Mouse (Mus musculus): Measurements from ENCODE around the gene Spata32. TPM values are rescaled to one million over a fixed set of nuclear protein-coding genes. Genes with fewer than 3 reads are reported as not detected.

The Spata32 gene
- not detected in 2 replicates for polyA plus RNA-seq (2016; fragmentation: Nextera tagmentation; extraction: Ambion mirVana)

DNA sequence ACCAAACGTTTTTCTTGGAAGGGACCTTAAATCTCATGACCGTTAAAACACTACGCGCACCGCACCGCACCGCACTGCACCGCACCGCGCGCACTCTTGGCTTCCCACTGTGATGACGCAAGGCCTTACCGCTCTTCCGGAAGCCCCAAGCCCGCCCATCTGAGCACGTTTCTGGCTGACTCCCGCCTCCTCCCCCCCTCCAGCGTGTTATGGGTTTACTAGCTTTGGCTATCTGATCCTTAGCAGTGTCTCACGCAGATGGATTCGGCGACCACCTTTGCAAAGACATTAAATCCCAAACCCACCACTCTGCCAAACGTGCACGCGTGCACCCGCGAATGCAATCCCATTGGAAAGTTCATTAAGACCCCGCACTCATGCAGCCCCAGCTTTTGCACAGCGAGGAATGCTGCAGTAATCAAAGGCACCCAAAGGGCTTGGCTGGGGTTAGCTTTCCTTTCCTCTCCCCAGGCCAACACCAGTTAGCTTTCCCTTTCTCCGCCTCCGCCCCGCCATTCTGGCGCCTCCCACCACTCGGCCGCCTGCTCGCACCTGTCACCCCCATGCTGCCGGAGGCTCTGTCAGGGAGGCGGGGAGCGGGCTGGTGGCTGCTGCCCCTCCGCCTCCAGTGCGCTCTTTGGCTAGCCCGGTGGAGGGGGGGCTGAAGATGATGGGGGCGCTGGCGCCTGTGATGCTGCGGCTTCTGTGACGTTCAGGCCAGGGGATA lies at the start of gene Spata32:
TSS of gene Spata32 (minus strand) at position 643 of the 727 bp plus-strand sequence.
- Histone ChIP-seq H3K4me1 (peaks cover 12% of the 10 kb centered on the region), H3K9me3 (peaks cover 4% of the 10 kb centered on the region; the same call in 1 of the 2 replicates), H3K27me3 (ENCODE audit: poor library complexity, severe bottlenecking) (peaks cover 49% of the 10 kb centered on the region), H3K27ac (peak within 1 kb of the TSS; percentile 71), H3K36me3 (replicated peaks) (peaks cover 30% of the 10 kb centered on the region), H3K4me3 (peak within 1 kb of the TSS; percentile 57)
- WGBS, result 2% methylated on average over 45 of the region's 45 CpGs
- DNase-seq (ENCODE audit: extremely low spot score, low spot score), result peak; percentile 51

DNA sequence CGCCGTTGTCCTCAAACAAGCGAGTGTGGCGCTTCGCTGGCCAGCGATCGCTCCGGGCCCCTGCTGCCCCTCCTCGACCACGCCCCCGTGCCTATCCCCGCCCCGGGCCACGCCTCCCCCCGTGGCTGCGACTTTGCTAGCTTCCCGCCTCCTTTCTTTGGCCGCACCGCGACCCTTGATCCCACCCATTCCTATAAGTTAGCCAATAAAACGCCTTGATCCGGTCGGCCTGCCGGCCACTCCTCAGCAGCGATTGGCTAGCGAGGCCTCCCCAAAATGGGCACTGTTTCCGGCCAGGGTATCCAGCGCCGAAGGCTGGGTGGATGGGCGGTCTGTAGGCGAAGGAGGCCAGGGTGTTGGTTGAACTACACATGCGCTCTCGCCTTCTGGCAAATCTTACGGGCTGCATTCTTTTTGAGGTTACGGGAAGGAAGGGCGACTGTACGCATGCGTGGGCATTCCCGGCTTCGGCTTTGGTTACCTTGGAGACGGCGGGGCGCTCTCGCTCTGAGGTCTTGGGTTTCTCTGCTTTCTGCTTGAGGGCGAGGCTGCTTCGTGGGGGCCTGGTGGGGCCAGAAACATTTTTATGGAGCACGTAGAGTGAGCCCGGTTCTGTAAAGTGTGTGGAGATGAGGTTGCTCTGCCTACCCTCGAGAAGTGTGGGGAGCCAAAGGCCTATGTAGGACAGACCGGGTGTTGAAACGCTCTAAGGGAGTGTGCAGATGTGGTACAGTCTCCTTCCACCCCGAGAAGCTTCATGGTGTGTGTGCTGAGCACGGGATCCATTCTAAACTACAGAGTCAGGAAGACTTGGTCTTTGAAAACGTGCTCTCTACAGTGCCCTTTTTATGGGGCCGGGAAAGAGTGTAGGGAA lies 49.4 kb upstream of the Spata32 start, which contains the start of gene Map3k14:
TSS of gene Map3k14 (minus strand) at position 127 of the 874 bp plus-strand sequence.
- DNase-seq (ENCODE audit: extremely low spot score, low spot score), result peak; percentile 99

DNA sequence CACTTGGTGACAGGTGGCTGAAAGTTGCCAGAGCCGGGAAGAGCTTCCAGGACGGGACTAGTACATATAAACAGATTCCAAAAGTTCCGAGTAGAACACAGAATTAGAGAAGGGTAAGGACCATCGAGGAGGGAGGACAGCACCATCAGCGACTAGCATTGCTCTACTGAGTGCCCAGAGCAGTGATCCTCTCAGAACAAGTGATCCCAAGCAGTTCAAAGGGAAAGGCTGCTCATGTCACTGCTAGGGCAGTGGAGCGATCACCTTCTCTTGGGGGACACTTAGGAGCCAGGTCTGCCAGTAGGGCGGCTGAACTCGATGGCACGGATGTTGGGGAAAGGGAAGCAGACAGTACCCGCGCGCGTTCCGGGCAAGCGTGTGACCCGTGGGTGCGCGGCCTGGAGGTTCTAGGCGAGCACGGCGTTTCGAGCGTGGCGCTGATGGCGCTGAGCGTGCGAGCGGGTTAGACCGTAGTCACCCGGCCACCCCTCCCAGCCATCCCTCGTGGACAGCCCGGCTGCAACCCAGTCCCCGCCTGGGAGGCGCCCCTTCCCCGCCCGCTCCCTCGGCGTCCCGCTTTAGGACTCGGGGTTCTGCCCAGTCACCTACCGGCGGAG lies 48.6 kb upstream of the Spata32 start:
- no peak for DNase-seq (ENCODE audit: extremely low spot score, low spot score)
- WGBS, result under 1% methylated on average over 42 of the region's 42 CpGs
- H3K9me3 ChIP-seq, result no peaks in the 10 kb centered on the region
- 0 out of 2 replicates have a peak, but pooled peaks cover 4% of the 10 kb centered on the region for H3K27me3 ChIP-seq (ENCODE audit: poor library complexity, severe bottlenecking)
- H3K36me3 ChIP-seq (replicated peaks), result no peaks in the 10 kb centered on the region
- H3K27ac ChIP-seq, result peak overlapping the region; percentile 90
- peak overlapping the region; percentile 66 for H3K4me3 ChIP-seq
- H3K4me1 ChIP-seq, result peaks cover 80% of the 10 kb centered on the region

More for the DNA sequence above, 49.4 kb upstream of the Spata32 start, which contains the start of gene Map3k14:
- H3K4me3 ChIP-seq, result peak within 1 kb of the TSS; percentile 66
- peak within 1 kb of the TSS; percentile 90 for H3K27ac ChIP-seq
- H3K4me1 ChIP-seq, result peaks cover 80% of the 10 kb centered on the region
- WGBS, result 1% methylated on average over 55 of the region's 55 CpGs
- no peaks in the 10 kb centered on the region for H3K9me3 ChIP-seq
- H3K27me3 ChIP-seq (ENCODE audit: poor library complexity, severe bottlenecking), result 0 out of 2 replicates have a peak, but pooled peaks cover 4% of the 10 kb centered on the region
- no peaks in the 10 kb centered on the region for H3K36me3 ChIP-seq (replicated peaks)

DNA sequence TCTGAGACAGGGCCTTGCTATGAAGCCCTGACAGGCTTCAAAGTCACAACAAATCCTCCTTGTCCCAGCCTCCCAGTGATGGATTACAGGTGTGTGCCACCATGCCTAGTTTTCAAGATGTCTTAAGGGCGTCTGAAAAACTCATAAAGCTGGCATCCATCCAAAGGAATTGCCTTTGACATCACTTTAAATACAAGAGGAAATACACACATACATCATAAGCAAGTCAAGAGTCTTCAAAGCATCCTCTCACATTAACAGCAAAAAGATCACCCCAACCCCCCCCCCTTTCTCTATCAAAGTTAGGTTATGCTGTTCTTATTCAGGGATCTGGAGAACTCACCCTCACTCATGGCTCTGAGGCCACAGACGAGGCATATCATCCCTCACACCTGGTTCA lies 47.6 kb upstream of the Spata32 start:
- H3K9me3 ChIP-seq, result no peaks in the 10 kb centered on the region
- DNase-seq (ENCODE audit: extremely low spot score, low spot score), result no peak
- 66% methylated on average over 2 of the region's 2 CpGs for WGBS
- peaks cover 76% of the 10 kb centered on the region for H3K4me1 ChIP-seq
- no peak overlapping the region for H3K27ac ChIP-seq
- H3K4me3 ChIP-seq, result peak overlapping the region; percentile 66
- H3K36me3 ChIP-seq (replicated peaks), result no peaks in the 10 kb centered on the region
- H3K27me3 ChIP-seq (ENCODE audit: poor library complexity, severe bottlenecking), result 0 out of 2 replicates have a peak, but pooled peaks cover 4% of the 10 kb centered on the region

DNA sequence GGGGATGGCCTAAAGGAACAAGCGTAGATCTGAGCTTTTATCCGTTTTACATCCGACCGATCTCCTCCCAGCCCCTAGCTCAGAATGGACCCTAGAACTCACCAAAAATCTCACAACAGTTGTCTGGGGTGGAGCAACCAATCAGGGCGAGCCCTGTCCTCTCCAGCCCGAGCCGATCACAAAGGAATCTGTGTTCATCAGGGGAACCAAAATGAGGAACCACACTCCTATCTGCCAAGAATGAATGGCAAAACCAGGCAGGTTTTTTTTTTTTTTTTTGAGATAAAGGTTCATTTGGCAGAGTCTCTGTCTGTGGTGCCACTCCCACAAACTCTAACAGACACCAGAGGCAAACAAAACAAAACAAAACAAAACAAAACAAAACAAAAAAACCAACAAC lies 47.0 kb upstream of the Spata32 start:
- Histone ChIP-seq H3K27ac (0 out of 2 replicates have a peak overlapping the region, but pooled peaks have one; percentile 75), H3K27me3 (ENCODE audit: poor library complexity, severe bottlenecking) (0 out of 2 replicates have a peak, but pooled peaks cover 4% of the 10 kb centered on the region), H3K36me3 (replicated peaks) (no peaks in the 10 kb centered on the region), H3K9me3 (no peaks in the 10 kb centered on the region), H3K4me1 (peaks cover 71% of the 10 kb centered on the region), H3K4me3 (no peak overlapping the region)
- WGBS, result 51% methylated on average over 7 of the region's 7 CpGs
- DNase-seq (ENCODE audit: extremely low spot score, low spot score), result no peak

DNA sequence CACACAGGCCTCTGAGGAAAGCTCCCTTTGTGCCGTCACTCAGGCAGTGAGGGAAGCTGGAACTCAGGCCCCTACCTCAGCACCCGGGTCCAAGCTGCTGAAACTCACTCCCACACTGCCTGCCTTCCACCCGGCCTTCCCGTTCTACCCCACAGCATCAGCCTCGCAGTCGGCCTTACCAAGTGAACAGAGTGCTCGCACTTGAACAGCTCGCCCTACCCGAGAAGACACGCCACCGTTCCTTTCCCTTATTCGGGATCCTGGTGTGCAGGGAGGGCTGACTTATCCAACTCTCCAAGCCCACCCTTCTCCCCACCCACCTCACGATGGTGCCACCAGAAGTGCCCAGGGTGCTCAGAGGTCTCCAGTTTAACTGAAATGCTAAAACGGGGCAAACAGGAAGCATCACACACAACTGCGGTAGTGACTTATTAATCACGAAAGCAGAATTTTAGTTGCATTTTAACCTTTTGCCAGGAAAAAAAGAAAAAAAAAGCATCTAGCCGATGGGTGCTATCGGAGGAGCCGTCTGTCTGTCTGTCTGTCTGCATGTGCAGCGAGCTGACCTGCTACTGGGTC lies 46.3 kb upstream of the Spata32 start:
- peaks cover 71% of the 10 kb centered on the region for H3K4me1 ChIP-seq
- peak overlapping the region; percentile 11; the same call in 1 of the 2 replicates for H3K4me3 ChIP-seq
- H3K36me3 ChIP-seq (replicated peaks), result no peaks in the 10 kb centered on the region
- H3K9me3 ChIP-seq, result no peaks in the 10 kb centered on the region
- DNase-seq (ENCODE audit: extremely low spot score, low spot score), result no peak
- 0 out of 2 replicates have a peak, but pooled peaks cover 4% of the 10 kb centered on the region for H3K27me3 ChIP-seq (ENCODE audit: poor library complexity, severe bottlenecking)
- WGBS, result 84% methylated on average over 20 of the region's 20 CpGs
- H3K27ac ChIP-seq, result peak overlapping the region; percentile 75

DNA sequence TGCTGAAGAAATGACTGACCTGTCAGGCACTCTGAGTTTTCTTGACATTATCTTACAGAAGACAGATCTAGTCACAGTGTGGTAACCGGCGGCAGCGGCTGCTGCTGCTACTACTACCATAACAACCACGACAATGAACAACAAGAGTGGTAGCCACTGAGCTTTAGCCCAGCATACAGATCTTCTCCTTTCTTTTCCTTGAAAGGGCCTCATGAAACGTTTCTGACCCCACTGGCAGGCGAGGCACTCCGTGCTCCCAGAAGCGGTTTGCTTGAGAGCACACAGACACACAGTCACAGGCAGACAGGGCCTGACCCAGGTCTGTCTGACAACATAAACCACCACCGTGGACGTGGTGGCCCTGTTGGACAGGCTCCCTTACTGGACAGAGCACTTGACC lies 45.3 kb upstream of the Spata32 start:
- Histone ChIP-seq H3K4me3 (no peak overlapping the region), H3K4me1 (peaks cover 67% of the 10 kb centered on the region), H3K36me3 (replicated peaks) (no peaks in the 10 kb centered on the region), H3K9me3 (no peaks in the 10 kb centered on the region), H3K27ac (peak overlapping the region; percentile 75), H3K27me3 (ENCODE audit: poor library complexity, severe bottlenecking) (0 out of 2 replicates have a peak, but pooled peaks cover 4% of the 10 kb centered on the region)
- DNase-seq (ENCODE audit: extremely low spot score, low spot score), result no peak
- WGBS, result 70% methylated on average over 10 of the region's 10 CpGs

DNA sequence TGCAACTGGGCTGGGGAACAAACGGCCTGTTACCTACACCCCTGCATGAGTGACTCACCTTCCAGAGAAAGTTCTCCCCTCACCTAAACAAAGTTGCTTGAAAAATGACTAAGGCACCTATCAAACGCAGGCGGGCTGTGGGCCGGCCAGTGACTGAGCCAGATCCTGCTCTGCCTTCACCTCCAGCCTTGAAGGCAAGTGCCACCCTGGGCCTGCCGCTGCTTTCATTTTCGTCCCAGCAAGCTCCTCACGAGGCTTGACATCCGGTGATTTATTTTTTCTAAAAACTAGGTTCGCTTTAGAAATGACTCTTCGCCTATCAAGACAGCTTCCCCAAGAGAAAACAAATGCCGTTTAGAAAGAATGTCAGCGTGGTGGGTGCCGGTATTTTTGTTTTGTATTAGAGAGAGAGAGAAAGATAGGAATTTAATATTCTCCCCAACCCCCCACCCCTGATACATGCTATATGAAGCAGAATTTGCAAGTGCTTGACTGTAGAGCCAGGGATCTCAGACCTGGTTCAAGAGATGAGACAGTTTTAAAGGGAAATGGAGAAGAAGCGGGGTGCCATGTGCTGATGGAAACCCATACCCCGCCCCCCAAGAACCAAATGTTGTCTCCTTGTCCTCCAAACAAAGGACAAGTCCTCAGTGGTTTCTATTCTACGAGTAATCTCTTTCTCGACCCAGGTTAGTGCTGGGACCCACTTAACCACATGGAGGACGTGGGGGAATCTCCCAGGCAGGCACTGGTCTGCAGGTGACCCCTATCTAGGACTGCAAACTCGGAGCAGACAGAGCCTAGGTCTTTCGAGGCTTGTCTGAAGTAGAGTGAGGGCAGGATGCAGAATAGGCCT lies 44.4 kb upstream of the Spata32 start:
- Histone ChIP-seq H3K4me1 (peaks cover 58% of the 10 kb centered on the region), H3K27me3 (ENCODE audit: poor library complexity, severe bottlenecking) (0 out of 2 replicates have a peak, but pooled peaks cover 4% of the 10 kb centered on the region), H3K27ac (0 out of 2 replicates have a peak overlapping the region, but pooled peaks have one; percentile 20), H3K4me3 (no peak overlapping the region), H3K9me3 (no peaks in the 10 kb centered on the region), H3K36me3 (replicated peaks) (no peaks in the 10 kb centered on the region)
- WGBS, result 86% methylated on average over 20 of the region's 20 CpGs
- no peak for DNase-seq (ENCODE audit: extremely low spot score, low spot score)

DNA sequence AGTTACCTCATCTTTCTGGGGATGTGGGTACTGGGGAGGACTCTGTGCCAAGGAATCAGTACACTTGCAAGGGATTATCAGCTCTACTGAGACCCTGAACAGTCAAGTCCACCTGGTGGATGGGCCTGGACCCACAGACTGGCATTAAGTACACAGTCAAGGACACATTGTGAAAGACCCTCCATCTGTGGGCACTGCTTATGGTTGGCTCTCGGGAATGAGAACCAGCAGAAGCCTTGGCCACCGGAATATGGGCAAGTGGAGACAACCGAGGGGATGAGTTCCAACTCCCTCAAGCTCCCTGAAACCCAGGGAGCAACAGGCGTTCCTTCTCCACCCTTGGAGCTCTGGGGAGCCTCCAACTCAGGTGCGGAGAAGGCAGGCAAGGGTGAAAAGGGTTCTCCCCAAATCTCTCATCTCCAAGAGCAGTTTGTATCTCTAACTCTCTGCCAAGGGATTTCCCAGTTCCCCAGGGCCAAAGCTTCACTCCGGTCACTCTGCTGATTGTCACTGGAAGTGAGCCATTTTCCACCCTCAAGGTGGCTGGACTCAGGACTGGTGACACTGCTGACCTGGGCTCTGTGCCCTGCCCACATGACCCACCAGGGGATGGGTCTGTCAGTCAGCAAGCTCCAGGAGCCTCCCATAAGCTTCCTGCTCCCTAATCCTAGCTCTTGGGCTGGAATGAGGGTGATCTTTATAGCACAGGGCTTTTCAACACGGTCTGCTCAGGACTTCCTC lies 43.6 kb upstream of the Spata32 start:
- Histone ChIP-seq H3K36me3 (replicated peaks) (no peaks in the 10 kb centered on the region), H3K9me3 (no peaks in the 10 kb centered on the region), H3K27ac (peak overlapping the region; percentile 20; the same call in 1 of the 2 replicates), H3K27me3 (ENCODE audit: poor library complexity, severe bottlenecking) (0 out of 2 replicates have a peak, but pooled peaks cover 4% of the 10 kb centered on the region), H3K4me1 (peaks cover 51% of the 10 kb centered on the region), H3K4me3 (no peak overlapping the region)
- DNase-seq (ENCODE audit: extremely low spot score, low spot score), result no peak
- 84% methylated on average over 7 of the region's 7 CpGs for WGBS

DNA sequence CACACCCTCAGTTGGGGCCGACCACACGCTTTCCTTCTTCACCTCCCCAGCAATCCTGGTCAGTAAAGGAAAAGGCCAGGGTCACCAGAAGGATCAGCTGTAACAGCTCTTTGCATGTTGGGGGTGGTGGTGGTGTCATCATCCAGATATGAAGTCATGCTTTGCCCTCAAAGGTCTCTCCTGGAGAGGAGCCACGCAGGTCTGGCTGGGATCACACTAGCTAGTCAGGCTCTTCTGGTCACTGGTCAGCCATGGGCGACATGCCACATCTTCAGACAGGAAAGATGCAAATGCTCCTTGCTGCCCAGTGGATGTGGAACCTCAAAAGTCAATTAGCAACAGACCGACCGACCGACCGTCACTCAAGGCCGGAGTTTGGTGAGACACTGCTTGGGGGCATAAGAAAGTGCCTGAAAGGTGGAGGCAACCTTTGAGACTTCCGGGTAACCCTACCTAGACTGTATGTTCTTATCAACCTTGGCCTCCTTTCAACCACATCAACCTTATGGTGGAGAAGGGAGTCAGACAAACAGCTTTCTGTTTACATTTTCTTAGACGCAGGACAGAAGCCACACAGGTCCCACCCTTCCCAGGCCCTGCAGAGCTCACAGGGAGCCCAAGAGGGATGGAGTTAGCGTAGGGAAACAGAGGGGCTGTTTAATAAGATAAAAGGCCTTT lies 42.4 kb upstream of the Spata32 start:
- no peaks in the 10 kb centered on the region for H3K36me3 ChIP-seq (replicated peaks)
- H3K4me1 ChIP-seq, result peaks cover 39% of the 10 kb centered on the region
- H3K27me3 ChIP-seq (ENCODE audit: poor library complexity, severe bottlenecking), result no peaks in the 10 kb centered on the region
- H3K9me3 ChIP-seq, result no peaks in the 10 kb centered on the region
- no peak overlapping the region for H3K27ac ChIP-seq
- 91% methylated on average over 12 of the region's 12 CpGs for WGBS
- DNase-seq (ENCODE audit: extremely low spot score, low spot score), result no peak
- no peak overlapping the region for H3K4me3 ChIP-seq
